Mouse (Mus musculus): ENCODE results near the gene BC049352. TPM values are rescaled to one million over a fixed set of nuclear protein-coding genes. Genes with fewer than 3 reads are reported as not detected.

Gene BC049352
- polyA plus RNA-seq, 1 experiment from 2014 or later: 0.13 TPM

DNA sequence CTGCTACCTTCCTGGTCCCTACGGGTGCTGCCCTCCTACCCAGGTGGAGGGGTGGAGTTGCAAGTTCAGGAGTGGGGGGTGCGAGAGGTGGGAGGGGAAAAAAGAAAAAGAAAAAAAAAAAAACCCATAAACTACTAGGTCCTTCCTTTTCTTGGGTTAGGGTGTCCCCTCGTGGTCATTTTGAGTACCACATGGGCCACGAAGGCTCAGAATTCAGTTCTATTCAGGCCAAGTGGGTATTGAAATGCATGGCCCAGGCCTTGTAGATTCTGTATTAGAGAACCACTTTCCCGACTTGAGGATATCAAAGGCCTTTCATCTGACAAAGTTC, 35.6 kb upstream of the BC049352 start:
- 0% methylated on average over 5 of the region's 5 CpGs for WGBS
- H3K9ac ChIP-seq (ENCODE audit: low read length): peak overlapping the region; percentile 29; the same call in 1 of the 2 replicates
- H3K27me3 ChIP-seq (ENCODE audit: control insufficient read depth, insufficient read depth, low read length): peaks cover 50% of the 10 kb centered on the region
- H3K4me1 ChIP-seq (ENCODE audit: control insufficient read depth, insufficient read depth, low read length): peaks cover 5% of the 10 kb centered on the region
- no peak overlapping the region for H3K27ac ChIP-seq (ENCODE audit: low read length)
- H3K9me3 ChIP-seq (replicated peaks; ENCODE audit: control insufficient read depth, low read length): no peaks in the 10 kb centered on the region
- peak overlapping the region; percentile 81 for H3K4me2 ChIP-seq (ENCODE audit: low read depth, low read length)
- no peaks in the 10 kb centered on the region for H3K36me3 ChIP-seq (ENCODE audit: control insufficient read depth, insufficient read depth)
- peak overlapping the region; percentile 48 for H3K4me3 ChIP-seq (ENCODE audit: low read length)
- no peak; the same call in 1 of the 2 replicates for ATAC-seq (replicated peaks; ENCODE audit: extremely low read depth, insufficient read depth, low FRiP score)

DNA sequence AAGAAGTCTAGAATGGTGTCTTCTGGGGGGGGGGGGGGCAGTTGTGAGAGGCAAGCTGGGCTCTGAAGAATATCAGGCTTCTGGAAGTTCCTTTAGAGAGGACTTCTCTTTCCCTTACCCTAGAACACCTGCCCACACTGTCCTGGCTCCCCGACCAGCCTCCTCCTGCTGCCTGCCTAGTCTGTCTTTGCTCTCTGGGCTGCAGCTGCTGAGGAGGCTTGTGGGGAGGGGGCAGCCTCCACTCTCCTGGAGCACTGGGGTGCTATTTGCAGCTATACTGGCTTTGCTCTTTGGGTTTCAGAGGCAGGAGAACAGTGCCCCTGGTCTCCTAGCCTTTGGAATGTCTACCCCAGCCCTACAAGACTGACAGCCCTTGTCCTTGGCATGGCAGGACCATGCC, 30.9 kb upstream of the BC049352 start:
- Histone ChIP-seq H3K36me3 (ENCODE audit: control insufficient read depth, insufficient read depth) (no peaks in the 10 kb centered on the region), H3K27me3 (ENCODE audit: control insufficient read depth, insufficient read depth, low read length) (peaks cover 29% of the 10 kb centered on the region), H3K27ac (ENCODE audit: low read length) (no peak overlapping the region), H3K4me2 (ENCODE audit: low read depth, low read length) (no peak overlapping the region), H3K4me3 (ENCODE audit: low read length) (no peak overlapping the region), H3K4me1 (ENCODE audit: control insufficient read depth, insufficient read depth, low read length) (peaks cover 2% of the 10 kb centered on the region), H3K9ac (ENCODE audit: low read length) (no peak overlapping the region), H3K9me3 (replicated peaks; ENCODE audit: control insufficient read depth, low read length) (no peaks in the 10 kb centered on the region)
- ATAC-seq (replicated peaks; ENCODE audit: extremely low read depth, insufficient read depth, low FRiP score): no peak
- 60% methylated on average over 1 of the region's 1 CpGs for WGBS

DNA sequence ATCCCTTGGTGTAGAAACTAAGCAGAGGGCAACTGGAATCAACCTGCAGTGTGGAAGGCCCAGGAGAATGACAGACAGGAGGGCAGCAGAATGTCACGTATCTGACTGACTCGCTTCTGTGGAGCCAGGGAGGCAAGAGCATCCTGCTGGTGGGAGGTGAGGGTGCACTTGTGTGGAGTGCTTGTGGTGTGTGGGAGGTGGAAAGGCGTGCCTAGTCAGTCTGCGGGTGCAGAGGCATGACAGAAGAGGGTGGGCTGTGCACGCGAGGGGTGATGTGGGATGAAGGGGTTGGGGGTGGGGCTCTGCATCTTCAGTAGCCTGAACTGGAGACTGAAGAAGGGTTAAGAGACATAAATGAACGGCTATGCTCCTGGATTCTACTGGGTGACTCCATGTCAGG, 28.4 kb upstream of the BC049352 start:
- Histone ChIP-seq H3K27ac (ENCODE audit: low read length) (no peak overlapping the region), H3K4me1 (ENCODE audit: control insufficient read depth, insufficient read depth, low read length) (no peaks in the 10 kb centered on the region), H3K4me3 (ENCODE audit: low read length) (no peak overlapping the region), H3K4me2 (ENCODE audit: low read depth, low read length) (no peak overlapping the region), H3K9me3 (replicated peaks; ENCODE audit: control insufficient read depth, low read length) (no peaks in the 10 kb centered on the region), H3K36me3 (ENCODE audit: control insufficient read depth, insufficient read depth) (no peaks in the 10 kb centered on the region), H3K9ac (ENCODE audit: low read length) (no peak overlapping the region), H3K27me3 (ENCODE audit: control insufficient read depth, insufficient read depth, low read length) (peaks cover 10% of the 10 kb centered on the region; the same call in 1 of the 2 replicates)
- 49% methylated on average over 7 of the region's 7 CpGs for WGBS
- ATAC-seq (replicated peaks; ENCODE audit: extremely low read depth, insufficient read depth, low FRiP score): no peak

DNA sequence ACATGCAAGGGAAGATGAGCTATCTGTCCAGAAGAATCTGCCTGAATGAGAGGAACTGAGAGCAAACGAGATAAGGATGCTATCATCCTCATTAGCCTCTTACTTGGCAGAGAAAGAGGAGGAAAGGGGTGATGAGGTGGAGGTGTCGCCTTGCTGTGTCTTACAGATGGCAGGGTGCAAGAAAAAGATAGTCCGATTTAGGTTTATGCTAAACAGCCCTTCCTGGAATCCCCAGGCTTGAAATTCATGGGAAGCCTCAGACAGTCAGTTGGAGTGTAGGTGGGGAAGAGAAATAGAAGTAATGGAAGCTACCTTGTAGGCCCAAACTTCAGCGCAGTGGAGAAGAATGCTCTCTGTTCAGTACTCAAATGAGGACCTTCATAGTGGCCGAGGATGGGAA, 13.9 kb upstream of the BC049352 start:
- no peak overlapping the region for H3K9ac ChIP-seq (ENCODE audit: low read length)
- H3K4me1 ChIP-seq (ENCODE audit: control insufficient read depth, insufficient read depth, low read length): no peaks in the 10 kb centered on the region
- H3K27ac ChIP-seq (ENCODE audit: low read length): no peak overlapping the region
- H3K36me3 ChIP-seq (ENCODE audit: control insufficient read depth, insufficient read depth): no peaks in the 10 kb centered on the region
- H3K9me3 ChIP-seq (replicated peaks; ENCODE audit: control insufficient read depth, low read length): 0 out of 2 replicates have a peak, but pooled peaks cover 2% of the 10 kb centered on the region
- H3K27me3 ChIP-seq (ENCODE audit: control insufficient read depth, insufficient read depth, low read length): 0 out of 2 replicates have a peak, but pooled peaks cover 2% of the 10 kb centered on the region
- 59% methylated on average over 5 of the region's 5 CpGs for WGBS
- no peak for ATAC-seq (replicated peaks; ENCODE audit: extremely low read depth, insufficient read depth, low FRiP score)
- no peak overlapping the region for H3K4me2 ChIP-seq (ENCODE audit: low read depth, low read length)
- H3K4me3 ChIP-seq (ENCODE audit: low read length): no peak overlapping the region

DNA sequence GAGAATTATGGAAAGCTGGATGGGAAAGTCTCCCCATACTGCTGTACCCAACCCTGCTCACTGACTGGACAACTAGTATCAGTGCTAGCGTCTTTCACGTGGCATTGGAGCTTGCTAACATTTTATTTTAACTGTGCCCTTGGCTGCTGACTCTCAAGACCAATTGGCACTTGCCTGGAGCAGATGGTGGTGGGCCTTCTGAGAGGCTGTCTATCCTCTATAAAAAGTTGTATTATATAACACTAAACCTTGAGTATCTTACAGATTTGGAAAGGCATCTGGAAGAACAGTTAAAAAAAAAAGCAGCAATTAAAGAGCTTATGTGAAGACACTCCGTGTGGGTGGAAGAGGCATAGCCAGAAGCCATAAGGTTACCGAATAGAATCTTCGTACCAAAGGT, 11.7 kb upstream of the BC049352 start:
- Histone ChIP-seq H3K9ac (ENCODE audit: low read length) (no peak overlapping the region), H3K27ac (ENCODE audit: low read length) (no peak overlapping the region), H3K4me3 (ENCODE audit: low read length) (no peak overlapping the region), H3K4me2 (ENCODE audit: low read depth, low read length) (no peak overlapping the region), H3K4me1 (ENCODE audit: control insufficient read depth, insufficient read depth, low read length) (no peaks in the 10 kb centered on the region), H3K9me3 (replicated peaks; ENCODE audit: control insufficient read depth, low read length) (0 out of 2 replicates have a peak, but pooled peaks cover 2% of the 10 kb centered on the region), H3K36me3 (ENCODE audit: control insufficient read depth, insufficient read depth) (no peaks in the 10 kb centered on the region), H3K27me3 (ENCODE audit: control insufficient read depth, insufficient read depth, low read length) (no peaks in the 10 kb centered on the region)
- 83% methylated on average over 5 of the region's 5 CpGs for WGBS
- no peak for ATAC-seq (replicated peaks; ENCODE audit: extremely low read depth, insufficient read depth, low FRiP score)

DNA sequence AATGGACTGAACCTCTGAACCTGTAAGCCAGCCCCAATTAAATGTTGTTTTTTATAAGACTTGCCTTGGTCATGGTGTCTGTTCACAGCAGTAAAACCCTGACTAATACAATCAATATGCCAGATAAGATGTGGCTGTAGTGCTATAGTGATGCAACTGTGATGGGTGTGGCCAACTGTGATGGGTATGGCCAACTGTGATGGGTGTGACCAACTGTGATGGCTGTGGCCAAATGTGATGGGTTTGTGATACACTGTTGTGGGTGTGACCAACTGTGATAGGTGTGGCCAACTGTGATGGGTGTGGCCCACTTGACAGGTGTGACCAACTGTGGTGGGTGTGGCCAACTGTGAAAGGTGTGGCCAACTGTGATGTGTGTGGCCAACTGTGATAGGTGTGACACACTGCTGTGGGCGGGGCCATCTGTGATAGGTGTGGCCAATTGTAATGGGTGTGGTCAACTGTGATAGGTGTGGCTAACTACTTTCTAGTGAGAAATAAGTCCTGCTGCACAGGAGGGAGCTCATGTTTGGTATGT, 10.7 kb upstream of the BC049352 start:
- Histone ChIP-seq H3K4me2 (ENCODE audit: low read depth, low read length) (no peak overlapping the region), H3K27ac (ENCODE audit: low read length) (no peak overlapping the region), H3K9ac (ENCODE audit: low read length) (no peak overlapping the region), H3K9me3 (replicated peaks; ENCODE audit: control insufficient read depth, low read length) (no peaks in the 10 kb centered on the region), H3K27me3 (ENCODE audit: control insufficient read depth, insufficient read depth, low read length) (no peaks in the 10 kb centered on the region), H3K4me3 (ENCODE audit: low read length) (no peak overlapping the region), H3K4me1 (ENCODE audit: control insufficient read depth, insufficient read depth, low read length) (no peaks in the 10 kb centered on the region), H3K36me3 (ENCODE audit: control insufficient read depth, insufficient read depth) (no peaks in the 10 kb centered on the region)
- 67% methylated on average over 1 of the region's 1 CpGs for WGBS
- no peak for ATAC-seq (replicated peaks; ENCODE audit: extremely low read depth, insufficient read depth, low FRiP score)

DNA sequence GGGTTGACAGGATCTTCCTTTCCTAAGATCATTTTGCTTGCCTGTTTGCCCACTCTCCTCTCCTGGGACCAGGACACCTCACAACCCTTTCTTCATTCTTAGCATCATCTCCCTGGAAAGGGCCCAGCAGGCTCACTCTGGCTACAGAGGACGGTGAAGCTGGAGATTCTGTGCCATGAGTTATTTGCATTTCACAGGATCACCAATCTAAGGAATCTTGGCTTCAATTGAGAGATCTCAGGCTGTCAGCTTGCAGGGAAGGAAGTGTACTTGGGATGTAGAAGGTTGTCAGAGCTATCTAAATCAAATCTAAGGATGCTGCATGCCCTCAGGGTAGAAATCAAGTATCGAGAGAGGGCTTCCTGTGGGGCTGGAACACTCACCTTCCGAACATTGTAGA, 8.3 kb upstream of the BC049352 start:
- ATAC-seq (replicated peaks; ENCODE audit: extremely low read depth, insufficient read depth, low FRiP score): no peak
- Histone ChIP-seq H3K4me2 (ENCODE audit: low read depth, low read length) (no peak overlapping the region), H3K27ac (ENCODE audit: low read length) (no peak overlapping the region), H3K9ac (ENCODE audit: low read length) (no peak overlapping the region), H3K9me3 (replicated peaks; ENCODE audit: control insufficient read depth, low read length) (no peaks in the 10 kb centered on the region), H3K4me1 (ENCODE audit: control insufficient read depth, insufficient read depth, low read length) (no peaks in the 10 kb centered on the region), H3K4me3 (ENCODE audit: low read length) (no peak overlapping the region), H3K27me3 (ENCODE audit: control insufficient read depth, insufficient read depth, low read length) (no peaks in the 10 kb centered on the region), H3K36me3 (ENCODE audit: control insufficient read depth, insufficient read depth) (no peaks in the 10 kb centered on the region)
- 62% methylated on average over 3 of the region's 3 CpGs for WGBS

DNA sequence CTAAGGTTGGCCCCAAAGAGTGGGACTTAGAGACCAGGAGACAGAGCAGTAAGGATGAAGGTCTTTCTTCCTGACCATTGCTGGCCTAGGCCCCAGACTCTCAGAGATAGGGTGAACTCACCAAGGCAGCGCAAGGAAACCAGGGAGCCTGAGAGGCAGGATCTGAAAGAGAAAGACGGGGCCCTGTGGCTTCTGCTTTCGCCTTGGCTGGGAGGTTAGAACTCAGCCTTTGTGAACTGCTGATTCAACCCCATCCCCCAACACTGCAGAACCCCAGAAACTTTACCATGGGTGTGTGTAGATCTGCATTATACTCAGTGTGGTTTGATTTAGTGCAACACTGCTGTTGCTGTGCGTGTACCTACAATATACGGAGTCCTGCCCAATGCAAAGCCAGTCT, 2.5 kb upstream of the BC049352 start:
- no peaks in the 10 kb centered on the region for H3K9me3 ChIP-seq (replicated peaks; ENCODE audit: control insufficient read depth, low read length)
- 78% methylated on average over 5 of the region's 5 CpGs for WGBS
- H3K36me3 ChIP-seq (ENCODE audit: control insufficient read depth, insufficient read depth): no peaks in the 10 kb centered on the region
- H3K4me3 ChIP-seq (ENCODE audit: low read length): no peak overlapping the region
- H3K27me3 ChIP-seq (ENCODE audit: control insufficient read depth, insufficient read depth, low read length): no peaks in the 10 kb centered on the region
- no peak overlapping the region for H3K9ac ChIP-seq (ENCODE audit: low read length)
- H3K27ac ChIP-seq (ENCODE audit: low read length): no peak overlapping the region
- ATAC-seq (replicated peaks; ENCODE audit: extremely low read depth, insufficient read depth, low FRiP score): no peak
- H3K4me2 ChIP-seq (ENCODE audit: low read depth, low read length): no peak overlapping the region
- H3K4me1 ChIP-seq (ENCODE audit: control insufficient read depth, insufficient read depth, low read length): no peaks in the 10 kb centered on the region

DNA sequence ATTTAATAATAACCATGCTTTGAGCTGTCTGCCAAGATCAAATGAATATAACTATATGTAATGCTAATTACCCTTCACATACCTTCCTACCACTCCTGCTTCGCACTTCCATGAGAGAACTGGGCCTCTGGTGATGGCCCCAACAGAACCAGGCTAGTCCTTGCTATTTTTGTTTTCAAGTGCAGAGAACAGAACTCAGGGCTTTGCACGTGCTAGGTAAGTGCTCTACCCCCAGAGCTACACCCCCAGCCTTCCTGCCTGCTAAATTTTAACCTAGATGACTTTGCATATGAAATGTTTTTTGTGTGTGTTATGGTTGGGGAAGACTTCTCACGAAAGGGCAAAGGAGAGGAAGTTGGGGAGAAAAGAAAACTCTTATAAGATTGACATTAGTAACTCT, 714 bp downstream of the BC049352 start:
- Histone ChIP-seq H3K9ac (ENCODE audit: low read length) (no peak overlapping the region), H3K27ac (ENCODE audit: low read length) (no peak overlapping the region), H3K4me3 (ENCODE audit: low read length) (no peak overlapping the region), H3K4me1 (ENCODE audit: control insufficient read depth, insufficient read depth, low read length) (no peaks in the 10 kb centered on the region), H3K27me3 (ENCODE audit: control insufficient read depth, insufficient read depth, low read length) (no peaks in the 10 kb centered on the region; the same call in 1 of the 2 replicates), H3K9me3 (replicated peaks; ENCODE audit: control insufficient read depth, low read length) (no peaks in the 10 kb centered on the region), H3K4me2 (ENCODE audit: low read depth, low read length) (no peak overlapping the region), H3K36me3 (ENCODE audit: control insufficient read depth, insufficient read depth) (no peaks in the 10 kb centered on the region)
- whole genome bisulfite sequencing: 39% methylated on average over 3 of the region's 3 CpGs
- no peak for ATAC-seq (replicated peaks; ENCODE audit: extremely low read depth, insufficient read depth, low FRiP score)

All from heart, embryonic 16.5 days (tissue).